Mouse (Mus musculus): ENCODE data around the gene 4930578G10Rik.

- peak; percentile 78 for TF ChIP-seq CTCF (IDR thresholded peaks at IDR 0.05)
- peak; percentile 71; the same call in 1 of the 2 replicates for TF ChIP-seq EP300 (IDR thresholded peaks at IDR 0.05; ENCODE audit: insufficient read depth, low read depth, low read length)
- no peak for TF ChIP-seq POLR2A (IDR thresholded peaks at IDR 0.05; ENCODE audit: insufficient read depth, low read depth, low read length)
These were observed 141.4 kb downstream of the 4930578G10Rik start for GRCm38 (mm10) chr4:42876586-42877291.
